Mouse (Mus musculus) limb, embryonic 11.5 days (tissue): ENCODE measurements around the gene Olfr314. TPM values are rescaled to one million over a fixed set of nuclear protein-coding genes. Genes with fewer than 3 reads are reported as not detected.
"Not testable (repeated sequence)": the region's sequence is repeated elsewhere in the genome, so short reads cannot be mapped to it uniquely, and the experiment has no call there.

Source experiments
- ATAC-seq: fragments of 200-750 bp; cut with Nextera tagmentation; 2 replicates; pipeline ENCODE4 v1.8.0; 2017; ENCODE audit warnings: low read depth; ENCODE audit not compliant: insufficient number of reproducible peaks, low FRiP score, low TSS enrichment
- DNase-seq: peaks from one replicate; pipeline ENCODE4 v3.0.0-alpha.2; 2015; ENCODE audit warnings: low spot score
- H3K27ac ChIP-seq: fragments of 300-500 bp; sonication (generic); replicated peaks from 2 replicates; pipeline ENCODE4 v1.5.1; 2014; ENCODE audit warnings: low read depth, mild to moderate bottlenecking, low read length
- H3K27me3 ChIP-seq: fragments of 300-500 bp; sonication (generic); 2 replicates; pipeline ENCODE4 v1.6.1; 2014; ENCODE audit warnings: mild to moderate bottlenecking, low read length, mixed read lengths; ENCODE audit not compliant: control insufficient read depth, insufficient read depth
- H3K36me3 ChIP-seq: fragments of 300-500 bp; sonication (generic); 2 replicates; pipeline ENCODE4 v1.6.1; 2014; ENCODE audit warnings: mild to moderate bottlenecking, low read length, moderate library complexity, mixed read lengths; ENCODE audit not compliant: control insufficient read depth, insufficient read depth
- H3K4me1 ChIP-seq: fragments of 300-500 bp; sonication (generic); 2 replicates; pipeline ENCODE4 v1.6.1; 2014; ENCODE audit warnings: low read length, mixed read lengths; ENCODE audit not compliant: control insufficient read depth, insufficient read depth
- H3K4me2 ChIP-seq: fragments of 300-500 bp; sonication (generic); 2 replicates; pipeline ENCODE4 v1.6.1; 2014; ENCODE audit warnings: low read depth, mild to moderate bottlenecking, moderate library complexity; ENCODE audit not compliant: severe bottlenecking
- H3K4me3 ChIP-seq: fragments of 300-500 bp; sonication (generic); 2 replicates; pipeline ENCODE4 v1.5.1; 2014; ENCODE audit warnings: low read depth, low read length
- H3K9ac ChIP-seq: fragments of 300-500 bp; sonication (generic); 2 replicates; pipeline ENCODE4 v1.6.1; 2014; ENCODE audit warnings: mild to moderate bottlenecking, low read length
- H3K9me3 ChIP-seq: fragments of 300-500 bp; sonication (generic); 2 replicates; pipeline ENCODE4 v1.6.1; 2016; ENCODE audit warnings: low read length; ENCODE audit not compliant: control insufficient read depth
- WGBS: fragments of 180-500 bp; shearing (Covaris S2); extraction: QIAGEN DNeasy Blood & Tissue Kit; methylation state at CpG from one replicate; pipeline ENCODE4 v1.1.7; 2014; 5-methylcytosine and 5-hydroxymethylcytosine counted together
- polyA plus RNA-seq: library from polyadenylated mRNA; unstranded; fragments of >200 nt; fragmentation: Nextera tagmentation; extraction: Ambion mirVana; gene quantifications from 2 replicates; pipeline ENCODE4 v1.2.1, GENCODE M21; 2014

The Olfr314 gene
- polyA plus RNA-seq = not detected in 2 replicates

DNA sequence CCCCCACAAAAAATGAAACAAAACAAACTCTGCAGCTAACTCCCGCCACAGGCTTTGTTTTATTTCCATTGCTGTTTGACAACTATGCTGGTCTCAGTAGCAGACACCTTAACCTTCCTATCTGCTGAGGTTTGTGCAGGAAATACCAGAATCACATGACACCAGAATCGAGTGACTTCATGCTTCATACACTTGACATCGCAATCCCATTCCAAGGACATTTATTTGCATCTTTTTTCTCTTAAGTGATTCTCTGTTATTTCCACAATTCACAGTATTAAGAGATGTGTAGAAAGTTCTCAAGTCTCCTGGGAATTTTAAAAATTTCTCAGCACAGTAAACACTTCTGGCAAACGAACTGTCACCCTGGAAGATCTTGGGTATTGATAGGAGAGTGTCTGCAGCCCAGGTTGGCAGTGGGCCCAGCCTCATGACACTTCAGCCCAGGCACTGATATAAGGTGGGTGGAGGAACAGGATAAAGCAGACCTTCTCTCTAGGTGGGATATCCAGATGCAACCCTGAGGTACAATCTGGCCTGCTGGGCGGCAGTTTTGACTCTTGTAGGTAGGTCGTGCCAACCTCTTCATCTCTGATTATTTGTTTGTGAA, at the start of gene Olfr314:
Gene Olfr314, plus strand, starts transcription at position 473 of the 610 bp plus-strand sequence.
- 84% methylated on average over 6 of the region's 6 CpGs for WGBS
- no peaks in the 10 kb centered on the region for H3K27me3 ChIP-seq
- H3K4me2 ChIP-seq = no peak within 1 kb of the TSS
- H3K36me3 ChIP-seq = no peaks in the 10 kb centered on the region
- no peaks in the 10 kb centered on the region for H3K9me3 ChIP-seq
- H3K4me1 ChIP-seq = no peaks in the 10 kb centered on the region
- DNase-seq = no peak
- no peak for ATAC-seq
- H3K4me3 ChIP-seq = no peak within 1 kb of the TSS
- H3K27ac ChIP-seq = no peak within 1 kb of the TSS
- no peak within 1 kb of the TSS for H3K9ac ChIP-seq

DNA sequence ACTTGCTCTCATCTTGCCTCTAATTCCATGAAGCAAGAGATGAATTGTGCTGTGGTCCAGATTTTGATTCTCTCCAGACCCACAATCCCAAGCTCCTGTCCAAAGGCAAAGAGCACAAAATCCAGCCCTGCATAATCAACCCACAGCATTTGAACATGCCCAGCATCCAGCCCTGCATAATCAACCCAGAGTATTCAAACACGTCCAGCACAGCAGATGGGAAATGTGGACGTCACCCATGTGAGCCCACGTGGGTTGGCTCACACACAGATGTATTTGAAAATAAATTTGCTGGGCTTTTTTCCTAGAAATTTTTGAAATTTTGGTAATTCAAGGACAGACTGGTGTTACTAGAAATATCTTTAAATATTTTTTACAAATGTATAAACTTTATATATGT, 49.4 kb upstream of the Olfr314 start:
- no peak for ATAC-seq
- DNase-seq = no peak
- WGBS = 71% methylated on average over 3 of the region's 3 CpGs
- H3K4me2 ChIP-seq = no peak overlapping the region
- no peaks in the 10 kb centered on the region for H3K36me3 ChIP-seq
- no peak overlapping the region for H3K4me3 ChIP-seq
- no peak overlapping the region for H3K27ac ChIP-seq
- H3K9me3 ChIP-seq = no peaks in the 10 kb centered on the region
- no peak overlapping the region for H3K9ac ChIP-seq
- H3K27me3 ChIP-seq = no peaks in the 10 kb centered on the region
- H3K4me1 ChIP-seq = no peaks in the 10 kb centered on the region

DNA sequence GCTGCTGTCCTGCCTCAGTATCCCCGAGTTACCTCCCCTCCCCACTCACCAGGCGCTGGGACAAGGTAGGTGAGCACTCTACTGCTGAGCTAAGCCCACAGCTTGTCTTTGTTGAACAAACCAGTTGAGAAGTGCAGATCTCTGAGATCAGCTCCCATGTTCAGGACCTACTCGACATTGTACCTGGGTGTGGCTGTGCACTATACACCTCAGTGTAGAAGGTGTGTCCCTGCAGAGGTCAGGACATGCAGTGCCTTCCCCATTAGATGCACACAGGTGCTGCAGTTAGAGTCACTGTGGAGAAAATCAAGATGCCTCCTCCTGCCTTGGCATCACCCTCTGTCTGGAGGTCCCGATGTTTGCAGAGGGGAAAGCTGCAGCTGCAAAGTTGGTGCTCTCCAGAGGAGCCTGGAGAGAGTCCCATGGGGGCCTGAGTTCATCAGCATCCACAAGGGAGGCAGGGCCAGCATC, 43.9 kb upstream of the Olfr314 start, which contains the start of gene Olfr317:
Gene Olfr317, minus strand, starts transcription at position 421 of the 471 bp plus-strand sequence.
- Histone ChIP-seq H3K4me2 (no peak within 1 kb of the TSS), H3K4me1 (no peaks in the 10 kb centered on the region), H3K27ac (no peak within 1 kb of the TSS), H3K27me3 (no peaks in the 10 kb centered on the region), H3K4me3 (no peak within 1 kb of the TSS), H3K36me3 (no peaks in the 10 kb centered on the region), H3K9ac (no peak within 1 kb of the TSS), H3K9me3 (no peaks in the 10 kb centered on the region)
- ATAC-seq = no peak
- no peak for DNase-seq
- WGBS = 63% methylated on average over 4 of the region's 4 CpGs

DNA sequence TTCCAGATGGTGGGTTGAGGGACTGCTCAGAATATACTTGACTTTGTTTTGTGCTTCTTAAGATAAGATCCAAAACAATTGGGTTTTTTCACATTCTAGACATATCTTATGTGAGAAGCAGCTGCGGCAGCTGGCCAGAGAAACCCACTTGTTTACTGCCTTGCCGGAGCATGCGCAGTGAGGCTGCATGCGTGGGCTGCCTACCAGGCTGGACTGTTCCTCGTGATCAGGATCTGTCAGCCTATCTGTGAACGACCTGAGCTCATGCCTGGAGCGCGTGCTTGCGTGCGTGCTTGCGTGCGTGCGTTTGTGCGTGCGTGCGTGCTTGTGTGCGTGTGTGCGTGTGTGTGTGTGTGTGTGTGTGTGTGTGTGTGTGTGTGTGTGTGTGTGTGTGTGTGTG, 31.7 kb upstream of the Olfr314 start:
- not testable (repeated sequence) for H3K4me2 ChIP-seq, H3K4me3 ChIP-seq, H3K4me1 ChIP-seq, H3K9me3 ChIP-seq, DNase-seq, H3K27ac ChIP-seq, ATAC-seq, H3K27me3 ChIP-seq, H3K36me3 ChIP-seq, H3K9ac ChIP-seq
- 86% methylated on average over 18 of the region's 18 CpGs for WGBS

DNA sequence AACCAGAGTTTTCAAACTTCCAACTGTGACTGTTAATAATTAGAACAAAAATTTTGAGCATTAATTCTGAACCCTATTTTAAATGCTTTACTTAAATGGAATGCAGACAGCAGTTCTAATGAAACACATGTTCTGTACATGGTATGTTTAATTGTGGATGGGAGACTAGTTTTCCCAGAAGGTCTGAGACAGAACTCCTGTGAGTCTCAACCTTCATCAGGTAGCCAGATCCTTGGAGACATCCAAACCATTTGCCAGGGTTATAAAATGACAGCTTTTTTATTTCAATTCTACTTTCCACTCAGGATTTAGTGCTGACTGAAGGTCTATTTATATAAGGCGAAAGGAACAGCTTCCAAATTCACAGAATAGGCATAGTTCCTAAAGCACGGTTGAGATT, 30.3 kb upstream of the Olfr314 start, which contains the start of gene Olfr316:
Gene Olfr316, plus strand, starts transcription at position 301 of the 400 bp plus-strand sequence.
- Histone ChIP-seq H3K4me3 (no peak within 1 kb of the TSS), H3K4me2 (no peak within 1 kb of the TSS), H3K27ac (no peak within 1 kb of the TSS), H3K36me3 (no peaks in the 10 kb centered on the region), H3K27me3 (no peaks in the 10 kb centered on the region), H3K4me1 (no peaks in the 10 kb centered on the region), H3K9me3 (no peaks in the 10 kb centered on the region), H3K9ac (no peak within 1 kb of the TSS)
- no peak for ATAC-seq
- DNase-seq = no peak
- 91% methylated on average over 2 of the region's 2 CpGs for WGBS

DNA sequence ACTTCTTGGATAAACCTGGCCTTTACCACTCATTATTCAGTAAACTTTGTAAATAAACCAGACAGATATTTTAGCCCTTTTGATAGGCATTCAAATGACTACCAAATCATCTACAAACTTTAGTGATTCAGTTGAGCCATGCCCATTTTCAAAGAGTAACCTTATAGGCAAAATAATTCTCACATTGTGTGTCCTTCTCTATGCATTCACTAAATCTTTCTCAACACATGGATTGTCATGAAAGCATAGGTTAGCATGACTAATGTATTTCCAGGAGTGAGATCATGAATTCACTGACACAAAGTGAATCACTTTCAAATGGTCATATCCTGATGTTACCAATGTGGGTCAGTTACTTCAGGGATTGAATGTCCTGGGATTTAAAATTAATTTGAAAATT, 9.9 kb upstream of the Olfr314 start, which contains the start of gene Olfr315:
Gene Olfr315, plus strand, starts transcription at position 301 of the 400 bp plus-strand sequence.
- no peak within 1 kb of the TSS for H3K4me2 ChIP-seq
- no peak within 1 kb of the TSS for H3K9ac ChIP-seq
- H3K4me3 ChIP-seq = no peak within 1 kb of the TSS
- DNase-seq = no peak
- no peaks in the 10 kb centered on the region for H3K4me1 ChIP-seq
- H3K27me3 ChIP-seq = no peaks in the 10 kb centered on the region
- no peaks in the 10 kb centered on the region for H3K36me3 ChIP-seq
- H3K9me3 ChIP-seq = no peaks in the 10 kb centered on the region
- H3K27ac ChIP-seq = no peak within 1 kb of the TSS
- ATAC-seq = no peak

DNA sequence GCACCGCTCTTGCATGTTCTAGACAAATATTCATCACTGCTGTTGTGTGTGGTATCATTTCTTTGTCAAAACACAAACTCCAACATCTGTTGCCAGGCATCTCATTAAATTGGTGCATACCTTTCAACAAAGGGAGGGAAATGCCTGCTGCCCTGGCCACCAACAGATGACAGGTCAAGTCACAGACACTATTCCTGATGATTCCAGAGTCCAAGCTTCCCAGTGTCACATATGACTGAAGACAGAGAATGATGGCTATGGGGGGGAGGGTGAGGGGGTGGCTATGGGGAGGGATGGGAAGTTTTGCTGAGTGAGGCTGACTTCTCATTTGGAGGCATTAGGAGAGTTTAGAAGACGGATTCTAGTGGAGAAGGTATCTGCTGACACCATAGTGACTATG, 1.4 kb downstream of the Olfr314 start:
- Histone ChIP-seq H3K4me1 (no peaks in the 10 kb centered on the region), H3K27ac (no peak overlapping the region), H3K4me3 (no peak overlapping the region), H3K4me2 (no peak overlapping the region), H3K27me3 (no peaks in the 10 kb centered on the region), H3K36me3 (no peaks in the 10 kb centered on the region), H3K9ac (no peak overlapping the region), H3K9me3 (no peaks in the 10 kb centered on the region)
- ATAC-seq = no peak
- WGBS = 75% methylated on average over 2 of the region's 2 CpGs
- DNase-seq = no peak

DNA sequence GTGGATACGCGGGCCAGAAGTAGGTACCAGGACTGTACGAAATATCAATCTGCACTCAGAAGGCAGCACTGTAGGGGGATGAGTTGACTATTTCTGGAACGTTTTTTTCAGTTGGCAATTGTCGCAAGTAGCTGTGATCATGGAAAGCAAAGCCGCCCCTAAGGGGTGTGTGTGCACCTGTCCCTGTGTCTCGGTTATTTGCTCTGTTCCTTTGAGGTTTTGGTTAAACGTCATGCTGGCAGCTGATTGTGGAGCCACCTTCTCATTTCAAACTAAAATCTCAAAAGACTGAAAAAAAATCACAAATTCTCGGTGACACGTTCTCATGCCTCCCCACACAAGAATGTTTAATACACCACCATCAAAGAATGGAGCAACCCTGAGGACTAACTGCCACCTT, 4.9 kb downstream of the Olfr314 start:
- Histone ChIP-seq H3K9ac (no peak overlapping the region), H3K9me3 (no peaks in the 10 kb centered on the region), H3K27ac (no peak overlapping the region), H3K4me3 (no peak overlapping the region), H3K4me2 (no peak overlapping the region), H3K36me3 (no peaks in the 10 kb centered on the region), H3K4me1 (no peaks in the 10 kb centered on the region), H3K27me3 (no peaks in the 10 kb centered on the region)
- ATAC-seq (no peak), DNase-seq (no peak)
- 91% methylated on average over 10 of the region's 10 CpGs for WGBS

DNA sequence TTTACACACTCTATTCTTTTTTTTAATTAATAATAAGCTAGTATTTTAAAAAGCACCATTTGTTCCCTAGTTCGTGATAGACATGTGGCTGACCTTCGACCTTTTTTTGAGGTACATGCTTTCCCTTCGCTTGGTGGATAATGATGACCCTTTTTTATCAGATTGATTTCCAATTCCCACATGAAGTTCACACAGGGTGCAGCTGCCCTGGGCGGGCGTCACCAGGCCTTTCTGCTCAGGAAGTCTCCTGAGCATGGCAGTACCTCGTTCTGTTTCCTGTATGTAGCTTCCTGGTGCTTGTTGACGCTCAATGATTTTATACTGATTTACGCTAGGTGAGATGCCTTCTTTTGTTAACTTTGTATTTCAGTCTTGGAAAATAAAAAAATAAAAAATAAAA, 5.6 kb downstream of the Olfr314 start:
- Histone ChIP-seq H3K4me2 (no peak overlapping the region), H3K4me1 (no peaks in the 10 kb centered on the region), H3K9me3 (no peaks in the 10 kb centered on the region), H3K27ac (no peak overlapping the region), H3K4me3 (no peak overlapping the region), H3K9ac (no peak overlapping the region), H3K36me3 (no peaks in the 10 kb centered on the region), H3K27me3 (no peaks in the 10 kb centered on the region)
- 89% methylated on average over 8 of the region's 8 CpGs for WGBS
- DNase-seq (no peak), ATAC-seq (no peak)
